Mouse (Mus musculus) lung, embryonic 14.5 days (tissue): ENCODE measurements around the gene Nrp2. TPM values are rescaled to one million over a fixed set of nuclear protein-coding genes. Genes with fewer than 3 reads are reported as not detected.

ENCODE experiments used
- ATAC-seq: fragments of 200-750 bp; cut with Nextera tagmentation; 2 replicates; pipeline ENCODE4 v1.8.0; 2017; ENCODE audit warnings: mild to moderate bottlenecking, moderate TSS enrichment, moderate library complexity; ENCODE audit not compliant: insufficient read depth
- DNase-seq: peaks from one replicate; pipeline ENCODE4 v3.0.0-alpha.2; 2015
- H3K27ac ChIP-seq: fragments of 300-500 bp; sonication (generic); 2 replicates; pipeline ENCODE4 v1.5.1; 2014; ENCODE audit warnings: low read depth, mild to moderate bottlenecking, moderate library complexity
- H3K27me3 ChIP-seq: fragments of 300-500 bp; sonication (generic); 2 replicates; pipeline ENCODE4 v1.6.1; 2014; ENCODE audit warnings: low read length, control low read depth; ENCODE audit not compliant: insufficient read depth
- H3K36me3 ChIP-seq: fragments of 300-500 bp; sonication (generic); 2 replicates; pipeline ENCODE4 v1.6.1; 2014; ENCODE audit warnings: control low read depth; ENCODE audit not compliant: insufficient read depth
- H3K4me1 ChIP-seq: fragments of 300-500 bp; sonication (generic); 2 replicates; pipeline ENCODE4 v1.6.1; 2014; ENCODE audit warnings: antibody characterized with exemption, control low read depth; ENCODE audit not compliant: insufficient read depth
- H3K4me2 ChIP-seq: fragments of 300-500 bp; sonication (generic); 2 replicates; pipeline ENCODE4 v1.6.1; 2014; ENCODE audit warnings: mild to moderate bottlenecking
- H3K4me3 ChIP-seq: fragments of 300-500 bp; sonication (generic); 2 replicates; pipeline ENCODE4 v1.5.1; 2014; ENCODE audit warnings: low read depth, low read length
- H3K9ac ChIP-seq: fragments of 300-500 bp; sonication (generic); 2 replicates; pipeline ENCODE4 v1.6.1; 2014
- H3K9me3 ChIP-seq: fragments of 300-500 bp; sonication (generic); 2 replicates; pipeline ENCODE4 v1.6.1; 2016; ENCODE audit warnings: low read depth, low read length, control low read depth
- CTCF ChIP-seq: IDR thresholded peaks from 2 replicates; pipeline ENCODE4 v1.5.1; 2016; ENCODE audit warnings: antibody characterized with exemption, low read depth
- WGBS: fragments of 180-500 bp; shearing (Covaris S2); extraction: QIAGEN DNeasy Blood & Tissue Kit; methylation state at CpG from one replicate; pipeline ENCODE4 v1.1.7; 2014; 5-methylcytosine and 5-hydroxymethylcytosine counted together
- polyA plus RNA-seq: library from polyadenylated mRNA; unstranded; fragments of >200 nt; fragmentation: Nextera tagmentation; extraction: Ambion mirVana; gene quantifications from 2 replicates; pipeline ENCODE4 v1.2.1, GENCODE M21; 2014

Gene Nrp2
- polyA plus RNA-seq, 1 experiment from 2014 or later: 10.8 TPM

DNA sequence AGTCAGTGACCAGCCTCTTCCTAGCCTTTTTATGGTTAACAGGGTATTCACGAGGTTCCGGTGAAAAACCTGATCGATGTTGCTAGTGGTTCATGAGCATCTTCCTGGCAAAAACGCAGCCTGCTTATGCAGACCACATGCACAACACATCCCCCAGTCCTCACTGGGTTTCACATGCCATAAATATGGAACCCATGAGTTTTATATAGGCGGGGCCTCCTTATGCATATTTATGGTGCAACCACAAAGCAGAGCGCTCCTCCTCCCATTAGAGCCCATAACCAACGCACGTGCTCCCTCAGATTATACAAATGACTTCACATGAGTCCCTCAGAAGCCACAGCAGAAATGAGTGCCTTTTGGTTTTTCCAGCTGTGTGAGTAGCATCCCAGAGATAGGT lies 49.0 kb downstream of the Nrp2 start:
- Histone ChIP-seq H3K27ac (no peak overlapping the region), H3K9ac (no peak overlapping the region)
- TF ChIP-seq CTCF: no peak

DNA sequence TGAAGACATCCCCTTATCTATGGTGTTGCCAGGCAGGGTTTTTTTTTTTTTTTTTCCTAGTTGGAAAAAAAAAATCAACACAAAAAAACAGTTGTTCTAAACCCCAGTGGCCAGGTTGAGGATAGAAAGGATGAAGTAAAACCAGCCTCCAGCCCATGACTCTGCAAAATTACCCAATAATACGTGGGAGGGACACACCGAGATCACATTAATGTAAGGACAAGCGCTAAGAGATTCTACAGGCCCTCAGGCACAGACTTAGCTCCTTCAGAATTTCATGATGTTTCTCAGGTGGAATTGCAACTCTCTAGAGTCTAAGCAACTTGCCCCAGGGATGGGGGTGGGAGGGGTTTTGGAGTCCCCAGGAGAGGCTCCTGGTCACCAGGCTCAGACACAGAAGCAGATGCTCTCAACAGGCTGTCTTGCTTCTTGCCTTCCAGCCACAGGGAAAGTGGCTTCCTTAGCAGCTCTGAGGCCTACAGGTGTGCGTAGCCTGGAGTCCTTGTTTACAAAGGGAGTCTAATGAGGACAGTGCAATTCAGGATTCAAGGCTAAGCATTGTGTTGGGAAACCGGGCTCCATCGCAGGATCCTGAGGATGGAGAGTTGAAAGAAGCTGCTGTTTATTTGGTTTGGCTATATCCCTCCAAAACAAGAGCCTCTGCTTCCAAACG lies 49.7 kb downstream of the Nrp2 start:
- H3K27ac ChIP-seq: no peak overlapping the region
- H3K9me3 ChIP-seq: no peaks in the 10 kb centered on the region
- no peaks in the 10 kb centered on the region for H3K36me3 ChIP-seq
- no peak for TF ChIP-seq CTCF
- H3K9ac ChIP-seq: no peak overlapping the region
- H3K4me3 ChIP-seq: no peak overlapping the region
- H3K4me2 ChIP-seq: no peak overlapping the region
- DNase-seq (no peak), ATAC-seq (no peak)
- H3K4me1 ChIP-seq: peaks cover 12% of the 10 kb centered on the region
- no peaks in the 10 kb centered on the region for H3K27me3 ChIP-seq
- 56% methylated on average over 7 of the region's 7 CpGs for WGBS

More for the DNA sequence above, 49.0 kb downstream of the Nrp2 start:
- DNase-seq (no peak), ATAC-seq (no peak)
- Histone ChIP-seq H3K4me3 (no peak overlapping the region), H3K4me1 (peaks cover 12% of the 10 kb centered on the region), H3K27me3 (no peaks in the 10 kb centered on the region), H3K36me3 (no peaks in the 10 kb centered on the region), H3K4me2 (no peak overlapping the region), H3K9me3 (no peaks in the 10 kb centered on the region)
- WGBS: 79% methylated on average over 8 of the region's 8 CpGs

DNA sequence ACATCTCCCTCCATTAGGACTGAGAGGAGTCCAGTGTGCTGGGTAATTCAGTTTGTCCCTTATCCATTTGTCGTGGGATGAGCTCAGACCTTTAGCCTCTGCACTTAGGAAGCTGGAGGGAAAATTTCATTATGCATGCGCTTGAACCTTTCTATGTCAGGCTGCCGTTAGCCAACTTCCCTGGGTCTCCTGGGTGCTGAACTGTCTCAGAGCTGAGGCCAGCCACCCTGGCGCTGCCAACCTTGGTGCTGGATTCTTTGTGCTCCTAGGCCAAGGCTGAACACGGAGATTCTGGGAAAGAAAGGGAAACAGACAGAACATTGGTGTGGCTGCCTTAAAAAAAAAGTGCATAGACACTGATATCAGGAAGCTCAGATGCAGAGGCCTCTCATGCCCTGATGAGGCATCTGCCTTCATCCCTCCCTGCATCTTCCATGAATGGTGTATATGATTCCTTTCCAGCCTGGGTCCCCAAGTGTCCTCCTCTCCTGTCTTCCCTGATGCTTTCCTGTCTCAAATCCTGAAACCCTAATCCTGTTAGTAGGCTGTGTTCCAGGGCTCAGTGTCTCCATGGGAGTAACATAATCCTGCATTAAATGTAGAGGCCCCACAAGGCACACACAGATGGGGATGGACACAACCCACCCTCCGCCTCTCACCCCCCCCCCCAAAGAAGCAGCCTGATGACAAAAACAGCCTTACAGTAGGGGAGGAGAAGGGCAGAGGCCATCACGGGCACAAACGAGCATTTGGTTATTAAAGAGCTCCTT lies 51.2 kb downstream of the Nrp2 start:
- ATAC-seq (no peak), DNase-seq (no peak)
- no peaks in the 10 kb centered on the region for H3K27me3 ChIP-seq
- H3K4me2 ChIP-seq: no peak overlapping the region
- no peak for TF ChIP-seq CTCF
- H3K9ac ChIP-seq: no peak overlapping the region
- peaks cover 13% of the 10 kb centered on the region for H3K4me1 ChIP-seq
- no peak overlapping the region for H3K4me3 ChIP-seq
- no peaks in the 10 kb centered on the region for H3K9me3 ChIP-seq
- H3K27ac ChIP-seq: no peak overlapping the region
- no peaks in the 10 kb centered on the region for H3K36me3 ChIP-seq
- 66% methylated on average over 8 of the region's 8 CpGs for WGBS

DNA sequence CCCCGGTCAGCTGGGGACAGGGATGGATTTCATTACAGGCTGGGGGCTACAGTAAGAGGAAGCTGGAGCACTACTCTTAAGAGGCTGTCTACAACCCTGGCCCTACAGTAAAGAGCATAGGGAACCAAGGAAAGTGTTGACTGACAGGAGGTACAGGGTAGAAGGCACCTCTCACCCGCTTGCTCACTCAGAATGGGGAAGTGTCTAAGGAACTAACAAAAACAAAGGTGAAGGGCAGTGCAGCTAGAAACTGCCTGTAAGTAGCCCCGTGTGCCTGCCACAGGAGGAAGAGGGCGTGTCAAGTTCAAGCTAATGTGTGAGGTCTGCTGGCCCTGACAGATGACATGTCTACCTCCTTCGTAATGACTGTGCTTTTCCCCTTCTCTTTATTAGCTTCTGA lies 57.0 kb downstream of the Nrp2 start:
- Histone ChIP-seq H3K9me3 (no peaks in the 10 kb centered on the region), H3K4me1 (peaks cover 15% of the 10 kb centered on the region; the same call in 1 of the 2 replicates), H3K27ac (peak overlapping the region; percentile 9; the same call in 1 of the 2 replicates), H3K4me3 (no peak overlapping the region), H3K27me3 (no peaks in the 10 kb centered on the region), H3K4me2 (no peak overlapping the region), H3K9ac (peak overlapping the region; percentile 7; the same call in 1 of the 2 replicates), H3K36me3 (peaks cover 5% of the 10 kb centered on the region; the same call in 1 of the 2 replicates)
- TF ChIP-seq CTCF: no peak
- ATAC-seq: peak; percentile 52; the same call in 1 of the 2 replicates
- DNase-seq: no peak
- WGBS: 27% methylated on average over 5 of the region's 5 CpGs

DNA sequence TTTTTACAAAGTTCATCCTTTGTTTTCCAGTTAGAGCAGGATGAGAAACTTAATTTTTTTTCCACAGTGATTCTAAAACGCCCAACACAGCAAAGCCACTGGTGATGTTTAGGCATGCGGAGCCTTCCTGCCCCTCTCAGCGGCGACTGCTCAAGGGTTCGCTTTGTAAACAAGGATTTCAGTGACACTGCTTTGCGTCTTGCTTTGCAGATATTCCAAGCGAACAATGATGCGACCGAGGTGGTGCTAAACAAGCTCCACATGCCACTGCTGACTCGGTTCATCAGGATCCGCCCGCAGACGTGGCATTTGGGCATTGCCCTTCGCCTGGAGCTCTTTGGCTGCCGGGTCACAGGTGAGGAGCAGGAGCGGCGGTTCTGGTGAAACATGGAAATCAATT lies 57.5 kb downstream of the Nrp2 start:
- Histone ChIP-seq H3K9ac (peak overlapping the region; percentile 7; the same call in 1 of the 2 replicates), H3K4me3 (no peak overlapping the region), H3K27me3 (no peaks in the 10 kb centered on the region), H3K27ac (peak overlapping the region; percentile 9; the same call in 1 of the 2 replicates), H3K9me3 (no peaks in the 10 kb centered on the region), H3K4me2 (no peak overlapping the region), H3K36me3 (peaks cover 5% of the 10 kb centered on the region; the same call in 1 of the 2 replicates), H3K4me1 (peaks cover 15% of the 10 kb centered on the region; the same call in 1 of the 2 replicates)
- TF ChIP-seq CTCF: no peak
- DNase-seq (peak; percentile 74), ATAC-seq (peak; percentile 44; the same call in 1 of the 2 replicates)
- WGBS: 38% methylated on average over 17 of the region's 17 CpGs

DNA sequence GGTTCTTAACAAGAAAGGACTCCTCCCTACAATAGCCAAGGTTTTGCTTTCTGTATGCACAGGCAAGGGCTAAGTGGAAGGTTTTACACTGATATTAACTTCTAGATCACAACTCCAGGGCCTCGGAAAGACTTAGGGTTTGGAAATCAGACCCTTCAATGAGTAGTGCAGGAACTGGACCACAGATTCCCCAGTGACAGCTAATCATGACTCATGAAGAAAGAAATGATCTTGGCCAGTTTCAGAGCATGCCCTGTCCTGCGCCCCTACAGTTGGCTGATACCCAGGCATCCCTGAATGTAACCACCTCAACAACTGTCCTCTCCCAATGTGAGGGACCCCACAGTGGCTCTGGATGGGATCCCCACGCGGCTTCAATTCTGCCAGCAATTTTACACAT lies 60.7 kb downstream of the Nrp2 start:
- Histone ChIP-seq H3K27ac (no peak overlapping the region), H3K4me2 (no peak overlapping the region), H3K27me3 (no peaks in the 10 kb centered on the region), H3K36me3 (peaks cover 8% of the 10 kb centered on the region; the same call in 1 of the 2 replicates), H3K9me3 (no peaks in the 10 kb centered on the region), H3K9ac (no peak overlapping the region), H3K4me1 (peaks cover 15% of the 10 kb centered on the region; the same call in 1 of the 2 replicates), H3K4me3 (no peak overlapping the region)
- DNase-seq (no peak), ATAC-seq (no peak)
- WGBS: 88% methylated on average over 4 of the region's 4 CpGs
- no peak for TF ChIP-seq CTCF

DNA sequence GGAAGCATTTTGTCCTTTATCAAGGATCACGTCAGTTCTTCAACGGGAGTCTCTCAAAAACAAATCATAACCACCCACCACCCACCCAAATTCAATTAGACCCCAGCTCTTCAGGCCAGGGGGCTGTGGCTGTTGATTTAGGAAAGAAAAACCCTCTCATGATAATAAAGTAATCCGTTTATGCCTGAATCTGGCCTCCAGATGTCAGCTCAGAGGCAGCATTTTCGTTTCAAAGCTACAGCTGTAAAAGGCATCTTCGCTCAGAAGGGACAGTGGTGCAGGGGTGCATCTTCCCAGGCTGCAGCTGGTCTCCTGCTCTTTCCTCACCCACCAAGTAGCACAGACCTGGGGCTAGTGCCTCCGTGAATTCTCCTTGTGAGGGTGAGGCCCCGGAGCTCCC lies 62.1 kb downstream of the Nrp2 start:
- ATAC-seq (no peak), DNase-seq (no peak)
- 35% methylated on average over 7 of the region's 7 CpGs for WGBS
- Histone ChIP-seq H3K9me3 (no peaks in the 10 kb centered on the region), H3K36me3 (peaks cover 8% of the 10 kb centered on the region; the same call in 1 of the 2 replicates), H3K4me3 (no peak overlapping the region), H3K27me3 (no peaks in the 10 kb centered on the region), H3K27ac (no peak overlapping the region), H3K4me2 (no peak overlapping the region), H3K9ac (no peak overlapping the region), H3K4me1 (peaks cover 6% of the 10 kb centered on the region; the same call in 1 of the 2 replicates)
- no peak for TF ChIP-seq CTCF
